Mouse (Mus musculus) embryonic fibroblast, embryonic 13.5 days (primary cell): Measurements from ENCODE around the gene Fosl1.

Experiments used
- CTCF ChIP-seq: IDR thresholded peaks from 2 replicates; pipeline ENCODE4 v1.5.1; 2011; ENCODE audit warnings: mild to moderate bottlenecking, control low read depth, low read length, moderate library complexity, borderline replicate concordance; ENCODE audit not compliant: insufficient read depth
- POLR2A ChIP-seq: IDR thresholded peaks from 2 replicates; pipeline ENCODE4 v1.6.1; 2011; ENCODE audit warnings: low read depth, mild to moderate bottlenecking, control low read depth, low read length, moderate library complexity

DNA sequence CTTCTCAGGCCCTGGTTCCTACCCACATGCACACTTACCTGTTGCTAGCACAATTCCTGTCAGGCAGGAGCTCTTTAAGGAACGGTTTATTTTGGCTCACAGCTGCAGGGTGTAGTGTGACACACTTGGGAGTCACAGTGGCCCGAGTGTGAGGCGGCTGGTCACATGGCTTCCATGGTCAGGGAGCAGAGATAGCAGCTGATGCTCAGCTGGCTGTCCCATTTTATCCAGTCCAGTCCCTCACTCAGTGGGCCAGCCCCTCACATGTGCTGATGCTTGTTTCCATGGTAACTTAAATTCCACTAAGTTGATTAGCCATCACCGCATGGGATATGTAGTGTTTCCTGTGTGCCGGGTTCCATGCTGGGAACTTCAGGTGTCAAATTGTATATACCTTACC lies 35.4 kb upstream of the Fosl1 start:
- TF ChIP-seq POLR2A (no peak), CTCF (no peak)
